Mouse (Mus musculus): ENCODE results near the gene Ccdc60. TPM values are rescaled to one million over a fixed set of nuclear protein-coding genes. Genes with fewer than 3 reads are reported as not detected.

The Ccdc60 gene
- total and polyA plus RNA-seq, 3 experiments: not detected

DNA sequence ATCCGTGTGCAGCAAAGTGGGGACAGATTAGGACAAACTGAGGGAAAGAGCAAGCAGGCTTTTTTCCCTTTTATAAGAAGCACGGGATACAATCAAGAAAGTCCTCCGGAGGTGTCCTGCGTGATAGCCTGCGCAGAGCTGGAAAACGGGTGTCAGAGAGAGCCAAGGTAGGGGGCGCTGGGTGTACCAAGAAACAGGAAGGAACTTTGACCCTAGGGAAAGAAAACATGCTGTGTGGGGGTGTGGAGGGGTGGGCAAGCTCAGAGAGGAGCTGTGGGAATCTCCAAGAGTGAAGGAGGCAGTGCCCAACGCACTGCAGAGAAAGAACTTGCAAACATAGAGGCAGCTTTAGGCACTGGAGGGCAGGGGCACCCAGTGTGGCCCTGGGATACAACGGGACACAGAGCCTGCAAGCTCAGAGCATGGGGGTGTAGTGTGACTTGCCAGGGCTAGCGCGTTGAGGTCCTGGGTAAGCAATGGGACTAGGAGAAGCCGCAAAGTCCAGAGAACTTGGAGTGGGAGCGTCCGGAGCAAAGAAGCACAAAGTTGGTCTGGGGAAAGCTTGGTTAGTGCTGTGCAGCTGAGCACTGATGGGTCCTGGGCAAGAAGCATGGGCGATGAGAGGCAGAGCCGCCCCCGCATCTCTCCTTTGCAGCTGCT, 206.4 kb downstream of the Ccdc60 start:
- no peak overlapping the region for H3K27ac ChIP-seq (ENCODE audit: control insufficient read depth, low read depth, low read length)
- no peaks in the 10 kb centered on the region for H3K9me3 ChIP-seq (replicated peaks; ENCODE audit: insufficient read depth, low read length)
- DNase-seq (ENCODE audit: low read depth, low spot score): no peak
- no peaks in the 10 kb centered on the region for H3K79me2 ChIP-seq (ENCODE audit: control insufficient read depth, insufficient read depth, low read length, poor library complexity)
- no peaks in the 10 kb centered on the region for H3K36me3 ChIP-seq (ENCODE audit: control insufficient read depth in 1 of 2, insufficient read depth in 2 of 2, low read length in 2 of 2)
- H3K9ac ChIP-seq (ENCODE audit: control insufficient read depth, low read depth, low read length, poor library complexity, severe bottlenecking): no peak overlapping the region
- no peaks in the 10 kb centered on the region for H3K4me1 ChIP-seq (ENCODE audit: control insufficient read depth in 1 of 2, insufficient read depth in 2 of 2, low read length in 2 of 2)
- TF ChIP-seq MEF2A (IDR thresholded peaks at IDR 0.05; ENCODE audit: extremely low read depth, insufficient replicate concordance, low read depth, low read length, poor library complexity, severe bottlenecking): no peak
- TF ChIP-seq TAL1 (IDR thresholded peaks at IDR 0.05; ENCODE audit: low read length): no peak
- TF ChIP-seq MYC (IDR thresholded peaks at IDR 0.05; ENCODE audit: low read depth, low read length): no peak
- TF ChIP-seq MXI1 (IDR thresholded peaks at IDR 0.05; ENCODE audit: low read depth, low read length): no peak
- TF ChIP-seq JUND (IDR thresholded peaks at IDR 0.05; ENCODE audit: low read depth, low read length): no peak
- no peak for TF ChIP-seq E2F4 (IDR thresholded peaks at IDR 0.05; ENCODE audit: borderline replicate concordance, low read depth, low read length)
- TF ChIP-seq CHD1 (IDR thresholded peaks at IDR 0.05; ENCODE audit: low read depth, low read length): no peak
- TF ChIP-seq POLR2AphosphoS2 (IDR thresholded peaks at IDR 0.05; ENCODE audit: low read length): no peak
- TF ChIP-seq HCFC1 (IDR thresholded peaks at IDR 0.05; ENCODE audit: low read depth, low read length): no peak
- no peak for TF ChIP-seq ZNF384 (IDR thresholded peaks at IDR 0.05; ENCODE audit: low read depth, low read length)
- no peaks in the 10 kb centered on the region for H3K27me3 ChIP-seq (ENCODE audit: control insufficient read depth in 1 of 2, insufficient read depth in 2 of 2, low read length in 2 of 2)
- no peak overlapping the region for H3K4me3 ChIP-seq (ENCODE audit: control insufficient read depth in 1 of 2, insufficient read depth in 1 of 2, low read depth in 2 of 2, low read length in 2 of 2)

DNA sequence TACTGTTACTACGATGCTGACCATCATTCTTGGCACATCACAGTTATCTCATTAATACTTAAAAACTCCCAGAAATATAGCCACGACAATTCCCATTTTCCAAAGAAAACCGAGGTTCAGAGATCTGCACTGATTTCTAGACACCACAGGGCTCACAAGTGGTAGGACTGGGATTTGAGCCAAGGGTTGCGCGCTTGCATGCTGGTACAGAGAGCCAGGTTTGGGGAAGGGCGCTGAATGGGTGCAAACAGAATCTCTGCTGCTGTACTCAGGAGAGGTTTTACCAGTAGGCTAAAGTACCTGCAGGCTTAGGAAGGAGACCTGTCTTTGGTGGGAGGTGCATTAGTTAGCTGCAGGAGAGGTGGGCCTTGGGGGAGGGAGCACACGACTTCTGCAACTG, 207.2 kb downstream of the Ccdc60 start:
- TF ChIP-seq HCFC1 (IDR thresholded peaks at IDR 0.05; ENCODE audit: low read depth, low read length) (no peak), MAZ (IDR thresholded peaks at IDR 0.05; ENCODE audit: low read depth, low read length) (no peak), POLR2AphosphoS2 (IDR thresholded peaks at IDR 0.05; ENCODE audit: low read length) (no peak), SIN3A (IDR thresholded peaks at IDR 0.05; ENCODE audit: low read length) (no peak), UBTF (IDR thresholded peaks at IDR 0.05; ENCODE audit: borderline replicate concordance, insufficient read depth, low read depth, low read length) (no peak), NRF1 (IDR thresholded peaks at IDR 0.05; ENCODE audit: insufficient read depth, low read depth, low read length, poor library complexity, severe bottlenecking) (no peak), TAL1 (IDR thresholded peaks at IDR 0.05; ENCODE audit: low read length) (no peak), ZMIZ1 (IDR thresholded peaks at IDR 0.05; ENCODE audit: low read depth, low read length) (no peak), MXI1 (IDR thresholded peaks at IDR 0.05; ENCODE audit: low read depth, low read length) (no peak), BHLHE40 (IDR thresholded peaks at IDR 0.05; ENCODE audit: borderline replicate concordance, low read depth, low read length) (no peak), KAT2A (conservative IDR thresholded peaks at IDR 0.05; ENCODE audit: low read depth, low read length) (no peak), GABPA (IDR thresholded peaks at IDR 0.05; ENCODE audit: low read depth, low read length) (no peak), JUND (IDR thresholded peaks at IDR 0.05; ENCODE audit: low read depth, low read length) (no peak), USF2 (IDR thresholded peaks at IDR 0.05; ENCODE audit: borderline replicate concordance in 1 of 2, insufficient read depth in 1 of 2, low read depth in 1 of 2, low read length in 2 of 2) (no peak), E2F4 (IDR thresholded peaks at IDR 0.05; ENCODE audit: borderline replicate concordance, low read depth, low read length) (no peak), ZKSCAN1 (IDR thresholded peaks at IDR 0.05; ENCODE audit: low read depth, low read length) (no peak), RCOR1 (IDR thresholded peaks at IDR 0.05; ENCODE audit: low read depth, low read length) (no peak), TCF12 (IDR thresholded peaks at IDR 0.05; ENCODE audit: low read depth, low read length) (no peak)
- no peaks in the 10 kb centered on the region for H3K36me3 ChIP-seq (ENCODE audit: control insufficient read depth in 1 of 2, insufficient read depth in 2 of 2, low read length in 2 of 2)
- H3K27ac ChIP-seq (ENCODE audit: control insufficient read depth, low read depth, low read length): no peak overlapping the region
- H3K4me1 ChIP-seq (ENCODE audit: control insufficient read depth in 1 of 2, insufficient read depth in 2 of 2, low read length in 2 of 2): no peaks in the 10 kb centered on the region
- H3K9ac ChIP-seq (ENCODE audit: control insufficient read depth, low read depth, low read length, poor library complexity, severe bottlenecking): no peak overlapping the region
- DNase-seq (ENCODE audit: low read depth, low spot score): no peak
- H3K79me2 ChIP-seq (ENCODE audit: control insufficient read depth, insufficient read depth, low read length, poor library complexity): no peaks in the 10 kb centered on the region
- H3K9me3 ChIP-seq (replicated peaks; ENCODE audit: insufficient read depth, low read length): no peaks in the 10 kb centered on the region
- no peak overlapping the region for H3K4me3 ChIP-seq (ENCODE audit: control insufficient read depth in 1 of 2, insufficient read depth in 1 of 2, low read depth in 2 of 2, low read length in 2 of 2)
- H3K27me3 ChIP-seq (ENCODE audit: control insufficient read depth in 1 of 2, insufficient read depth in 2 of 2, low read length in 2 of 2): no peaks in the 10 kb centered on the region

Data from MEL (cell line).